ENCODE assay signal across 20 mouse cellular contexts in the genomic region with DNA sequence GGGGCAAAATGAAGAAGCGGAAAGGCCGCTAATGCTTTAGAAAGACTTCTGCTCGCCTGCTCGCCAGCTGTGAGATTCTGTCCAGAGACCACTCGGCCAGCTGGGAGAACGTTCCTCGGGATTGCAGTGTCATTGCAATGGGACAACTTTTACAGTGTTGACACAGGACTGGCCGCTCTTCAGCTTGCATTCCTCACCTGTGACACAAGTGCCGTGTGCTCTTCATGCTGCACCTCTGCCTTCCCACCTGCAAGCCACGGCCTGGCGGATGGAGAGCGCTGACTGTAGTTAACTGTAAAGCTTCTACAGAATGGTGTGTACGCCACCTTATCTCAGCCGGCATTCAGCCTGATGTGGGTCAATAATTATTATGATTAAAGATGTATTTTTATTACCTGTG. TPM values are rescaled to one million over a fixed set of nuclear protein-coding genes. Genes with fewer than 3 reads are reported as not detected.
"Had no signal": no experiment of that assay in that cellular context is flagged by ENCODE, and none has a peak within 500 bp of the region (broad histone marks: within the 10 kb centered on the region; RNA-seq: fewer than 3 reads in every experiment).

No protein-coding gene starts in this region.

- DNase-seq: kidney, adult 18-20 months; kidney, adult 9 months; kidney, postnatal 14 days; kidney, postnatal 4 days; left cerebral cortex, postnatal 4 days; liver, postnatal 0 days; midbrain, embryonic 14.5 days; right cerebral cortex, postnatal 25 days; spleen, adult 18-20 months; thymus, postnatal 36 days had no signal

- H3K27ac ChIP-seq: hindbrain, embryonic 15.5 days; limb, embryonic 12.5 days; limb, embryonic 15.5 days; liver, embryonic 14.5 days; stomach, embryonic 15.5 days had no signal

- H3K9ac ChIP-seq: hindbrain, embryonic 15.5 days; limb, embryonic 12.5 days; limb, embryonic 15.5 days; liver, embryonic 14.5 days; liver, postnatal 0 days; stomach, embryonic 15.5 days had no signal

- H3K9me3 ChIP-seq: hindbrain, embryonic 15.5 days; limb, embryonic 12.5 days; limb, embryonic 15.5 days; stomach, embryonic 15.5 days had no signal

- ATAC-seq: intestine, embryonic 16.5 days; liver, postnatal 0 days had no signal

- H3K4me2 ChIP-seq: hindbrain, embryonic 15.5 days; limb, embryonic 12.5 days; limb, embryonic 15.5 days; liver, embryonic 11.5 days; midbrain, embryonic 11.5 days; stomach, embryonic 15.5 days had no signal

- H3K27me3 ChIP-seq: hindbrain, embryonic 15.5 days; limb, embryonic 12.5 days; limb, embryonic 15.5 days; stomach, embryonic 15.5 days had no signal

- H3K4me1 ChIP-seq: hindbrain, embryonic 15.5 days; limb, embryonic 12.5 days; limb, embryonic 15.5 days; stomach, embryonic 15.5 days had no signal

- H3K4me3 ChIP-seq: hindbrain, embryonic 15.5 days; limb, embryonic 12.5 days; limb, embryonic 15.5 days; stomach, embryonic 15.5 days had no signal

RNA-seq across cellular contexts. Expression of gene Apold1, which starts 41.9 kb away (rescaled TPM):
- total RNA-seq: megakaryocyte progenitor cell, adult 5-6 weeks had no signal

RNA-seq across cellular contexts. Expression of gene Gprc5a, which starts 42.1 kb away (rescaled TPM):
- total RNA-seq: megakaryocyte progenitor cell, adult 5-6 weeks; midbrain, postnatal 0 days had no signal
